Mouse (Mus musculus) heart, embryonic 13.5 days (tissue): ENCODE measurements at regions not wholly inside any gene's neighbourhood (a gene's known extent, or its start where the extent isn't known, plus 50 kb on each side); places are given as distances from the start of the nearest gene placed in this dataset.

Source experiments
- ATAC-seq: fragments of 200-750 bp; cut with Nextera tagmentation; 2 replicates; pipeline ENCODE4 v1.8.0; 2017; ENCODE audit warnings: moderate TSS enrichment; ENCODE audit not compliant: insufficient number of reproducible peaks, low FRiP score, low TSS enrichment; ENCODE audit errors: extremely low read depth
- H3K27ac ChIP-seq: fragments of 300-500 bp; sonication (generic); replicated peaks from 2 replicates; pipeline ENCODE4 v1.5.1; 2015; ENCODE audit warnings: moderate library complexity, mild to moderate bottlenecking, inconsistent platforms
- H3K27me3 ChIP-seq: fragments of 300-500 bp; sonication (generic); replicated peaks from 2 replicates; pipeline ENCODE4 v1.6.1; 2015; ENCODE audit warnings: mild to moderate bottlenecking, inconsistent platforms
- H3K36me3 ChIP-seq: fragments of 300-500 bp; sonication (generic); 2 replicates; pipeline ENCODE4 v1.6.1; 2015; ENCODE audit warnings: mild to moderate bottlenecking, inconsistent platforms
- H3K4me1 ChIP-seq: fragments of 300-500 bp; sonication (generic); 2 replicates; pipeline ENCODE4 v1.6.1; 2015; ENCODE audit warnings: inconsistent platforms
- H3K4me2 ChIP-seq: fragments of 300-500 bp; sonication (generic); 2 replicates; pipeline ENCODE4 v1.6.1; 2015; ENCODE audit warnings: inconsistent platforms, mild to moderate bottlenecking, moderate library complexity
- H3K4me3 ChIP-seq: fragments of 300-500 bp; sonication (generic); 2 replicates; pipeline ENCODE4 v1.5.1; 2015; ENCODE audit warnings: moderate library complexity, mild to moderate bottlenecking, inconsistent platforms
- H3K9ac ChIP-seq: fragments of 300-500 bp; sonication (generic); 2 replicates; pipeline ENCODE4 v1.6.1; 2015; ENCODE audit warnings: inconsistent platforms, mild to moderate bottlenecking, moderate library complexity
- H3K9me3 ChIP-seq: fragments of 300-500 bp; sonication (generic); 2 replicates; pipeline ENCODE4 v1.6.1; 2016; ENCODE audit warnings: inconsistent platforms
- WGBS: fragments of 180-500 bp; shearing (Covaris S2); methylation state at CpG from one replicate; pipeline ENCODE4 v1.1.7; 2015; ENCODE audit warnings: mixed read lengths; 5-methylcytosine and 5-hydroxymethylcytosine counted together

DNA sequence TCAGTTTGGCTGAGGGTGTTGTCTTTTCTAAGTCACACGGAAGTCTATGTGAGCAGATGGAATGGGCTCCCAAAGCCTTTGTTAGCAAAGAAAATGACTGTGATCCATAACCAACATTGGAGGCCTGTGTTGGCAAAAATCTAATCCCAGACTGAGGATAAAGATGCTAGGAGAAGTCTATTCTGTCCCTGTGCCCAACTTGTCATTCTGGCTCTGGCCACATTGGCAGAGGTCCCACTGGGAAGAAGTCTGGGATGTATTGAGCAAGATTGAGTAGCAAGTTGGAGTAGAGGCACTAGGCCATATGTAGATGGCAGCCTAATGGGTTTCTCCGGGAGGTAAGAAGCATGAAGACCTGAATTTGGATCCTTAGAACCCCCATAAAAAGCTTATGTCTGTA, 54.1 kb downstream of the Nog start:
- Histone ChIP-seq H3K4me1 (peaks cover 4% of the 10 kb centered on the region), H3K9me3 (peaks cover 9% of the 10 kb centered on the region; the same call in 1 of the 2 replicates), H3K27ac (no peak overlapping the region), H3K4me3 (no peak overlapping the region), H3K36me3 (no peaks in the 10 kb centered on the region), H3K4me2 (no peak overlapping the region), H3K27me3 (no peaks in the 10 kb centered on the region), H3K9ac (no peak overlapping the region)
- WGBS = 80% methylated on average over 2 of the region's 2 CpGs
- ATAC-seq = no peak

GRCm38 (mm10) chr11:89243370-89243769, 58.8 kb downstream of the Nog start:
- no peak overlapping the region for H3K9ac ChIP-seq

DNA sequence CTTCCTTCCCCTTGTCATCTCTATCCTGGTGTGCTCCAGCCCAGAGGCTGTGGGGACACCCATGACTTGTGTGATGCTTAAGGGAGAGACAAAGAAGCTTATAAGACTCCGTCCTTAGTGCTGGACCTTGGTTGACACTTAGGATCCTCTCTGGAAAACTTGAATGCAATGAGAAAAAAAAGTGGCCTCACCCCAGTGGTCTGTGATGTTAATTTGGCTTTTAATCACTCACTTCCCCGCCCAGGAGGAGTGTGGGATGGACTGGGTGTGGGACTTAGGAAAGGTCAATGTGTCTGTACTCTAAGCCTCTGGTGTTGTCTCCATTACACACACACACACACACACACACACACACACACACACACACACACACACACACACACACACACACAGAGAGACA, 60.0 kb downstream of the Nog start:
- ATAC-seq = no peak
- Histone ChIP-seq H3K36me3 (no peaks in the 10 kb centered on the region), H3K4me3 (no peak overlapping the region), H3K4me2 (no peak overlapping the region), H3K27ac (no peak overlapping the region), H3K27me3 (no peaks in the 10 kb centered on the region), H3K4me1 (0 out of 2 replicates have a peak, but pooled peaks cover 3% of the 10 kb centered on the region), H3K9ac (no peak overlapping the region), H3K9me3 (peaks cover 5% of the 10 kb centered on the region; the same call in 1 of the 2 replicates)
- 69% methylated on average over 2 of the region's 2 CpGs for WGBS

More at GRCm38 (mm10) chr11:89243370-89243769, 58.8 kb downstream of the Nog start:
- Histone ChIP-seq H3K36me3 (no peaks in the 10 kb centered on the region), H3K4me2 (no peak overlapping the region), H3K4me3 (no peak overlapping the region), H3K27me3 (no peaks in the 10 kb centered on the region), H3K9me3 (peaks cover 5% of the 10 kb centered on the region; the same call in 1 of the 2 replicates), H3K4me1 (0 out of 2 replicates have a peak, but pooled peaks cover 3% of the 10 kb centered on the region), H3K27ac (no peak overlapping the region)
- 12% methylated on average over 3 of the region's 3 CpGs for WGBS
- ATAC-seq = no peak

GRCm38 (mm10) chr11:89239891-89240290, 62.2 kb downstream of the Nog start:
- H3K27me3 ChIP-seq = no peaks in the 10 kb centered on the region
- no peak overlapping the region for H3K4me3 ChIP-seq
- 34% methylated on average over 9 of the region's 9 CpGs for WGBS
- 0 out of 2 replicates have a peak, but pooled peaks cover 3% of the 10 kb centered on the region for H3K4me1 ChIP-seq
- H3K27ac ChIP-seq = no peak overlapping the region
- no peak for ATAC-seq
- no peak overlapping the region for H3K9ac ChIP-seq
- no peaks in the 10 kb centered on the region for H3K36me3 ChIP-seq
- H3K4me2 ChIP-seq = no peak overlapping the region
- peaks cover 5% of the 10 kb centered on the region; the same call in 1 of the 2 replicates for H3K9me3 ChIP-seq

DNA sequence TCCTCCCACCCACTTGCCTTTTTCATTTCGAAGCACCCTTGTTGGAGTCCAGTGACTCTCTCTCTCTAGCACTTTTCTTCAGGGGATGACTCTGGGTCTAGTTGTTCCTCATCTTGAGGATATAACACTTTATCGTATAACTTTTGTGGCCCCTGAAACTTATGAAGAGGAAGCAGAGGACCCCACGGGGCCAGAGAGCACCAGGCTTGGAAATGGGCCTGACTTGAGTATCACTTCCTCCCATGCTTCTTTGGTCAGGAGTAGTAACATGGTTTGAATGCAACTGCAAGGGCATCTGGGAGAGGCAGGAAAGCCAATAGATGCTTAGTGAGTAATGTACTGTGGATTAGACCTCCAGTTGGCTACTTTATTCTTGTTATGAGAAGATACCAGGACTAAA, 65.2 kb downstream of the Nog start:
- no peaks in the 10 kb centered on the region for H3K27me3 ChIP-seq
- H3K4me3 ChIP-seq = no peak overlapping the region
- H3K27ac ChIP-seq = no peak overlapping the region
- no peak overlapping the region for H3K4me2 ChIP-seq
- ATAC-seq = no peak
- H3K9me3 ChIP-seq = no peaks in the 10 kb centered on the region
- H3K4me1 ChIP-seq = 0 out of 2 replicates have a peak, but pooled peaks cover 3% of the 10 kb centered on the region
- H3K36me3 ChIP-seq = no peaks in the 10 kb centered on the region
- H3K9ac ChIP-seq = no peak overlapping the region
- WGBS = 77% methylated on average over 3 of the region's 3 CpGs

- H3K9me3 ChIP-seq = no peaks in the 10 kb centered on the region
- no peak for ATAC-seq
Measured at GRCm38 (mm10) chr11:89232884-89233480, 69.2 kb downstream of the Nog start.

GRCm38 (mm10) chr11:89229726-89230125, 72.4 kb downstream of the Nog start:
- Histone ChIP-seq H3K4me2 (no peak overlapping the region), H3K27ac (no peak overlapping the region), H3K27me3 (no peaks in the 10 kb centered on the region), H3K36me3 (no peaks in the 10 kb centered on the region), H3K9me3 (no peaks in the 10 kb centered on the region), H3K4me1 (no peaks in the 10 kb centered on the region), H3K9ac (no peak overlapping the region), H3K4me3 (no peak overlapping the region)
- ATAC-seq = no peak
- 52% methylated on average over 5 of the region's 5 CpGs for WGBS

More at GRCm38 (mm10) chr11:89232884-89233480, 69.2 kb downstream of the Nog start:
- Histone ChIP-seq H3K36me3 (no peaks in the 10 kb centered on the region), H3K9ac (no peak overlapping the region), H3K27me3 (no peaks in the 10 kb centered on the region), H3K27ac (no peak overlapping the region), H3K4me1 (no peaks in the 10 kb centered on the region), H3K4me3 (no peak overlapping the region), H3K4me2 (no peak overlapping the region)
- 56% methylated on average over 9 of the region's 9 CpGs for WGBS

DNA sequence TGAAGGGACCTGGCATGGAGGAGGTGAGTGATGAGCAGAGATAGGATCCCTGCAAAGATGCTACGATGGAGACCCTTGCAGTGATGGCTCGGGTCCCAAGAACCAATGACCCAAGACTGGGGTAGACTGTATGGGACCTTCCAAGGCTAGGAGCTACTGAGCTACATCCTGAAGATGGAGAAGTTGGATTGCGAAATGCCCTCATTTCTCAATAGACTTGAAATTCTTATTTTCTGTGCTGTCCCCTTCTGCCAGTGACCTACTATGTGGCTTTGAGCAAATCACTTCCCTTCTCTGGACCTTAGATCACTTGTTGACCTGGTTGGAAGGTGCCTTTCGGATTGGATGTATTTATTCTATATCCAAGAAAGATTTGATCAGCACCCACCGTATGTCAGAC, 88.9 kb downstream of the Nog start:
- Histone ChIP-seq H3K9me3 (no peaks in the 10 kb centered on the region), H3K27ac (no peak overlapping the region), H3K4me3 (no peak overlapping the region), H3K36me3 (no peaks in the 10 kb centered on the region), H3K4me1 (no peaks in the 10 kb centered on the region), H3K27me3 (no peaks in the 10 kb centered on the region; the same call in 1 of the 2 replicates), H3K9ac (no peak overlapping the region), H3K4me2 (no peak overlapping the region)
- WGBS = 82% methylated on average over 5 of the region's 5 CpGs
- ATAC-seq = no peak

DNA sequence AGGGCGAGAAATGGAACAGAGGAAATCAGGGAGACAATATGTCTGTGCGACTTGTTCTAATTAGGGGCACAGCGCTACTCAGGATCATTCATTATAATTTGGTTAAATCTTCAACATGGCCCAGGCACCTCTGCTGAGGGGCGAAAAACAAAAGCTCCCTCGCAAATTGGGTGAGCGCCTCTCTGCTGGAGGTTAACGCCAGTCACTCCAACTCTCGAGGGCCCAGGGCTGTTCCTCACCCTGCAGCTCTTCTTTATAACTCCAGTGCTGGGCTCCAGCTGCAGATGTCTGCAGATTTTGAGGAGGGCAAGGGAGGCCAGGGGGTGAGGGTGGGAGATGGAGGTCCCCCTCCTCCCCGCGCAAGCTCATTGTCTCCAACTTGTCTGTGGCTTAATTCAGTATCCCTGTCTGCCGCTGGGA, 92.6 kb downstream of the Nog start:
- Histone ChIP-seq H3K4me3 (no peak overlapping the region), H3K27me3 (no peaks in the 10 kb centered on the region; the same call in 1 of the 2 replicates), H3K27ac (no peak overlapping the region), H3K36me3 (no peaks in the 10 kb centered on the region), H3K9me3 (no peaks in the 10 kb centered on the region), H3K9ac (no peak overlapping the region), H3K4me1 (peaks cover 7% of the 10 kb centered on the region; the same call in 1 of the 2 replicates), H3K4me2 (0 out of 2 replicates have a peak overlapping the region, but pooled peaks have one; percentile 3)
- no peak for ATAC-seq
- WGBS = 43% methylated on average over 11 of the region's 11 CpGs

DNA sequence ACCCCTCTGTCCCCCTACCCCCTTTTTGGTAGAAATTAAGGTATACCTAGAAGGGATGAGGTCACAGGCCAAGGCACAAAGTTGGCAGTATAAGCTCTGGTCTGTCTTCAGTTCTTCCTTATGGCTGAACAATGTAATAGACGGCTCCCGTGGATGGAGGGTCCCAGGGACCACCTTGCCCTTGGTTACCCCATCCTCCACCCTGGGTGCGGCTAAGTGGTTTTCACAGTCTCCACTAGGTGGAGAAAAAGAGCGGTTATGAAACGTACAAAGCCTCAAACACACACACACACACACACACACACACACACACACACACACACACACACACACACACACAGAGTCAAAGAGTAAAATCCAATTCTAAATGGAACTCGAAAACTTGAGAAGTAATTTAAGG, 93.1 kb downstream of the Nog start:
- Histone ChIP-seq H3K9me3 (no peaks in the 10 kb centered on the region), H3K27me3 (no peaks in the 10 kb centered on the region; the same call in 1 of the 2 replicates), H3K27ac (no peak overlapping the region), H3K4me1 (peaks cover 7% of the 10 kb centered on the region; the same call in 1 of the 2 replicates), H3K9ac (no peak overlapping the region), H3K4me3 (no peak overlapping the region), H3K36me3 (no peaks in the 10 kb centered on the region), H3K4me2 (no peak overlapping the region)
- 52% methylated on average over 6 of the region's 6 CpGs for WGBS
- ATAC-seq = no peak

- ATAC-seq = no peak
- H3K9me3 ChIP-seq = no peaks in the 10 kb centered on the region
- H3K36me3 ChIP-seq = no peaks in the 10 kb centered on the region
- WGBS = 42% methylated on average over 3 of the region's 3 CpGs
- no peak overlapping the region for H3K9ac ChIP-seq
- no peak overlapping the region for H3K4me3 ChIP-seq
- no peaks in the 10 kb centered on the region; the same call in 1 of the 2 replicates for H3K27me3 ChIP-seq
- no peak overlapping the region for H3K4me2 ChIP-seq
- H3K4me1 ChIP-seq = peaks cover 7% of the 10 kb centered on the region; the same call in 1 of the 2 replicates
- no peak overlapping the region for H3K27ac ChIP-seq
Measured at GRCm38 (mm10) chr11:89206788-89207187, 95.3 kb downstream of the Nog start.
